Mouse (Mus musculus) erythroblast, adult 5-6 weeks (primary cell): ENCODE data around the gene Cacna1d. TPM values are rescaled to one million over a fixed set of nuclear protein-coding genes. Genes with fewer than 3 reads are reported as not detected.

ENCODE experiments used
- ATAC-seq: replicated peaks from 2 replicates; pipeline ENCODE4 v1.8.0; 2016; ENCODE audit warnings: moderate number of reproducible peaks, mild to moderate bottlenecking, moderate TSS enrichment, inconsistent platforms; ENCODE audit not compliant: poor library complexity, low FRiP score, severe bottlenecking
- total RNA-seq, 2 experiments: library from RNA; stranded (forward) in 1 of 2; stranded (reverse) in 1 of 2; fragments of 150-400 nt in 1 of 2; fragments of 200-764, 138-1000 nt in 1 of 2; gene quantifications; 2 replicates each; pipeline versions ENCODE4 v1.2.3 to v1.2.4; 2015 to 2017; ENCODE audit warnings: low replicate concordance in 2 of 2

Gene Cacna1d
- total RNA-seq, 2 experiments from 2014 or later, result 0.17 TPM; not detected in 1

DNA sequence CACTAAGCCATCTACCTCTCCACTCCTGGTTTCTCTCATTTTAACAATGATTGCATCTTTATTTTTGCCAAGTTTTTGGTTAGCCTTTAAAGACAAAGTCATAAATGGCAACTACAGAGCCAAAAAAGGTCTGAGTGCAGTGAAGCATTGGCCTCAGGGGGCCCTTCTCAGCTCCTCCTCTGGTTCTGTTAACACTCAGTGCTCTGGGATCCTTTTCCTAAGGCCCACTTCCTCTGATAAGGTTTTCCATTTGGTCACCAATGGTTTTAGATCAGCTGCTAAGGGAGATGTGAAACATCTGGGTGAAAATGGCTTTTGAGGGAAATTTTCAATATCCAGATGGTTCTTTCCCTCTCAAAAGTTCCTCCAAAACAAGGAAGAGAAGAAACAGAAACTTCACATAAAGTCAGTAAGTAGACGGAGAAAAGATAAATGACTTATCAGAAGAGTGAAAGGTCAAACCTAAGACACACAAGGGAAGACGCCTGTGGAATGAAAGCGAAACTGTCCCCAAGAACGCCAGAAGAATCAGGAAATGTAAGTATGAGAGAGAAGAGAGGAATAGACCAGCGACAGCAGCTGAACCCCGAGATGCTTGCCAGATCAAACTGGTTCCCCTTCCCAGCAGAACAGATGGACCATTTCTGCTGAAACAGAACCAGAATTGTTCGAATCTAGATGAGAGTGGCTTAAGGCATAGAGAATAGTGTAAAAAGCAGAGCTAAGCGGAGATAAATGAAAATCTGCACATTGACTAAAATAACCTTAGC, 85.6 kb downstream of the Cacna1d start:
- no peak for ATAC-seq

DNA sequence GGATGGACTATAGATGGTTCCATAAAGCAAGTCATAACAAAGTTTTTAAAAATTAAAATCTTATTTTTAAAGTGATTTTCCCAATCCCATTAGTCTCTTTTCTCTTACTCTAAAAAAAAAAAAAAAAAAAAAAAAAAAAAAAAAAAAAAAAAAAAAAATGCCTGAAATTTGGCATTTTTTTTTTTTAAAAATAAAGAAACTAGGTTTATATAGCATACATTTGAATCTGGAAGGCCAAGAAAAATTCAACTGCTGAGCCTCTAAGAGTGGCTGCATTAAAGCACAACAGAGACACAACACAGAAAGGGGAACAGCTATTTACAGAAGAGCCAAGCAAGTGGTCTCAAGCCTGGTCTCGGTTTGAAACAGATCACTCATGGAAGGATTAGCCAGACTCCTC, 112.9 kb downstream of the Cacna1d start:
- ATAC-seq, result no peak

DNA sequence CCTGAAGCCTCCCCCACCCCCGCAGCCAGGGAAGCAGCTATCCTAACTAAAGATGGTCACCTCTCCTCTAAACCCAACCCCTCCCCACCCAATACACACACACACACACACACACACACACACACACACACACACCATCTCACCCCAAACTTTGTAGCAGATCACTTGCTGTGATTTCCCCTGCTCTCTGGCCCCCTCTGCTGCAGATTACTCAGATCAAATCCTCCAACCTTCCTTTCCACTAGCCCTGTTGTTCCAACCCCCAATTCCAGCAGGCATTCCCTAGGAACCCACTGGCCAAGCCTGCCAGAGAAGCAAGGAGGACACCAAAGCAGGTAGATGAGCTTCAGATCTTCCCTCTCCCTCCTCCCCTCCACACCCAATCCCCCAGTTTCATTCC, 118.4 kb downstream of the Cacna1d start:
- ATAC-seq, result no peak

GRCm38 (mm10) chr14:30371070-30371469, 120.2 kb downstream of the Cacna1d start:
- ATAC-seq, result no peak

GRCm38 (mm10) chr14:30367074-30367473, 124.2 kb downstream of the Cacna1d start:
- ATAC-seq, result no peak

DNA sequence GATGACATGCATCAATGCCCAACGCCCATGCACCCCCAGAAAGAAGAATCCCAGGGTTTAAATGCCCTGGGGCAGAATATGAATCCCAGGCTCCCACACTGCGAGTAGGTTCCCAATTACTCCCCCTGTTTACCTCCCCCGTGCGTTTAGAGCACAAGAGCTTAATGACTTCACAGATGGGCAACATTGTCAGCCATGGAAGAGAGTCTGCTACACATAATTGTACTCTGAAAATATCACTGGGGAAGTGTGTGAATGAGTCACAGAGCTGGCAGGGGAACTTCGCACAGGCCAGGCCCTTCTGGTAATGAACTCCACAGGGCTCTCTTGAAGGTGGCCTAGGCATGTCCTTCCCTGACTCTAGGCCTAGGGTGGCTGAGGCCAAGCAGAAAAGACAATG, 125.4 kb downstream of the Cacna1d start:
- ATAC-seq, result no peak

GRCm38 (mm10) chr14:30363487-30364167, 127.6 kb downstream of the Cacna1d start:
- ATAC-seq, result no peak

DNA sequence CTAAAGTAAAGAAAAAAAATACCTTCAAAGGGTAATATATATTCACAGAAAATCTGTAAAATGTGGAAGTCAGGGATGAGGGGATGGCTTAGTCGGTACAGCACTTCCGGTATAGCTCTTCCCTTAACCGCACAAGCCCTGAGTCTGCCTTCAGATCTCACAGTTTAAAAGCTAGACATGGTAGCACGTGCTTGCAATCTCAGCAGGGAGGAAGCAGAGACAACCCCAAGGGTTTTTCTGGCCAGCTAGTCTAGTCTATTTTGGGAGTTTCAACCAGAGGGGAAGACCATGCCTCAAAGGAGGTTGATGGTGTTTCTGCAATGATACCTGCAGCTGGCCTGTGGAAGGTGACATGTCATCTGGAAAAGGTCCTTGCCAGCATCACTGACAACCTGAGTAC, 128.9 kb downstream of the Cacna1d start:
- ATAC-seq, result no peak

DNA sequence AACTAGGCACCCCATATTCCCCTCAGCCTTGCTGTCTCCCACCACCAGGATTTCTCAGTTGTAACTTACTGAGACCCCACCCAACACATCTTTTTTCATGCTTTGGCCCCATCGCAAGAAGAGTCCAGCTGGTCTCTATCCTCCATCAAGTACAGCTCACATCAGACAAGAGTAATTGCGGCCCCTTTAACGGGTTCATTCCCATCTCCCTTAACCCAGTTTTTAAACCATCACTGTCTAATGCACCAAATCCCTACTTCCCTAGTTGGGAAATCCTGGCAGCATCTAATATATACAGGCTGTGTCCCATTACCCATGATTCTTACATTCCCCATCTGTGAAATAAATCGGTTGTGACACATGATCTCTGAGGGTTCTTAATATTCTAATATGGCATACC, 130.8 kb downstream of the Cacna1d start:
- no peak for ATAC-seq

DNA sequence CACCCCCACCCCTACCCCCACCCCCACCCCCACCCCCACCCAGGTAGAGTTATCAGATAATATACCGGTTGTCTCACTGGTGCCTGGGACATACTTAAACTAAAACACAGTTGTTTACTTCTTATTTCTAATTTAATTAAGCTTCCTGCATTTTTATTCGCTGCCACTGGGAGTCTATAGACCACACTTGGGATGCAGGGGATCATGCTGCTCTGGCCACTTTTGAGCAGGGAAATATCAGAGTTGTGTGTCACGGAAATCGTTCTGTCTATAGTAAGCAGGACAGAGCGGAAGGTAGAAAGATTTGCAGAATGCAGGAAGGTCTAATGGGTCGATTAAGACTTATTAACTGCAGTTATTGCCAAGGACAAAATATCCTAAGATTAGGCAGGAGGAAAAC, 131.3 kb downstream of the Cacna1d start:
- ATAC-seq, result no peak

DNA sequence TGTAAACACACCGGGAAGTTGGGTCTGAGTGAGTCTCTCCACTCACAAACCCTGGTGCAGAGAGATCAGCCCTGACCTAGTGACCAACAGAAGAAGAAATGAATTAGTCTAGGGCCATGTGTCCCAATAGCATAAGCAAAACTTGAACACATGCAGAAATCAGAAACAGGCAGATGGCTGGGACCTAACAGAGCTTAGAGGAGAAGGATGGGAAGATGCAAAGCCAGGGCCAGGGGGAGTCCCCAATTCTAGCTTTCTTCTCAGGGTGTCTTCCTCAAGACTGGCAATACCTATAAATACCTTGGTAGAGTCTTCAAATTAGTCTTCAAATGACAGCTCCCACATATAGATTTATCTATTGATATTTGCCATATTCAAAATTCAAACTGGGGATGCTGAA, 133.2 kb downstream of the Cacna1d start:
- ATAC-seq, result no peak

GRCm38 (mm10) chr14:30356456-30356855, 134.8 kb downstream of the Cacna1d start:
- ATAC-seq, result no peak

- no peak for ATAC-seq
These were observed 136.5 kb downstream of the Cacna1d start for GRCm38 (mm10) chr14:30354761-30355160.

- no peak for ATAC-seq
These were observed 137.2 kb downstream of the Cacna1d start for GRCm38 (mm10) chr14:30354127-30354463.

- ATAC-seq, result no peak
These were observed 137.7 kb downstream of the Cacna1d start for GRCm38 (mm10) chr14:30353291-30354126.

GRCm38 (mm10) chr14:30352951-30353270, 138.3 kb downstream of the Cacna1d start:
- ATAC-seq, result no peak

DNA sequence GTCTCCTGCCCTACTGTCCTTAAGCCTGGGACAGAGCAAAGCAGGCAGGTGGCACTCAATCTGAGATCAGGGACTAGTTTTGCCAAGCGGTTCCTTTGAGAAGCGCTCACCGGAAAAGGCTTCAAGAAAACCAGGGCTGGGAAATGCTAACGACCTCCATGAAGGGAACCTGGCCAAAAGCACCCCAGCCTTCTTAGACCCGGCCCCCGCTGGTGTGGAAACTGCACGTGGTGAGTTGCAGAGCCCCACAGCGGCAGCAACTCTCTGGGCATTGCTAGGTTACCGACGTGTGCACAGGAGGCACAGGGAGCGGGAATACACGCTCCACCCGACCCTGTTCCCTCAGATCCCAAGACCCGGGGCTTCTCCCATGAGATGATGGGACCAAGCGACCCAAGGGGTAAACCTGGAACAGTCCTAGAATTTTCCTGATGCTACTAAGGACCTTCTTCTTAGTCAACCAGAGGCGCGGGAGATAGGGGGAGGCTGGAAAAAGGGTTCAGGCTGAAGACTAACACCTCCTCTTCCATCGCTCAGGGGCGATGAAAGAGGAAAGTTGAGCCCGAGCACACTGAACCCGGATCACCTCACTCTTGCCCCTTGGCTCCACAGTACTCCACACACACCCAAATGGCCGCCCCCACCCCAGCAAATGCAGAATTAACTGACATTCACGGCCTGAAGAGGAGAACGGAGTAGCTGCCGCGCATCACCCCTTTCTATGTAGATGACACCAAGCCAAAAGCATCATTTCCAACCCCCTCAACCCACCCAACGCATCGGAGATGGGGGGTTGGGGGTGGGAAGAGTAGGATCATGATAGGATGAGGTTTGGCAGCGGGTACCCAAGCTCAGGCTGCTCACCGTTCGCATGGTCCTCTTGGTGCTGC, 138.9 kb downstream of the Cacna1d start:
- ATAC-seq, result no peak

DNA sequence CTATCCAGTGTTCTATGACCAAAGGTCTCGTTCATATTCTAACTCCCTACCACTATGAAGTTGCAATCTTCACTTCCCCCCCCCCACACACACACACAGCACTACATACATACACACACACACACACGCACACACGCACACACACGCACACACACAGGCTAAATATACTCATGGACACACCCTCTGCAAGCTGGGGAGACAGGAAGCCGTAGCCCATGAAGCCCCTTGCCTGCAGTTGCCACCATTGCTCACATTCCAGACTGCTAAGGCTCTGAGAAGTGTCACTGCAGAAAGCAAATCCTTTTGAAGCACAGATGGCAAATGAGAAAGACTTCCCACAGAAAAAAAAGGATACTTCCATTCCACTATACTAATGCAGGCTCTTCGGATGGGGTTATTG, 141.0 kb downstream of the Cacna1d start:
- ATAC-seq, result no peak

DNA sequence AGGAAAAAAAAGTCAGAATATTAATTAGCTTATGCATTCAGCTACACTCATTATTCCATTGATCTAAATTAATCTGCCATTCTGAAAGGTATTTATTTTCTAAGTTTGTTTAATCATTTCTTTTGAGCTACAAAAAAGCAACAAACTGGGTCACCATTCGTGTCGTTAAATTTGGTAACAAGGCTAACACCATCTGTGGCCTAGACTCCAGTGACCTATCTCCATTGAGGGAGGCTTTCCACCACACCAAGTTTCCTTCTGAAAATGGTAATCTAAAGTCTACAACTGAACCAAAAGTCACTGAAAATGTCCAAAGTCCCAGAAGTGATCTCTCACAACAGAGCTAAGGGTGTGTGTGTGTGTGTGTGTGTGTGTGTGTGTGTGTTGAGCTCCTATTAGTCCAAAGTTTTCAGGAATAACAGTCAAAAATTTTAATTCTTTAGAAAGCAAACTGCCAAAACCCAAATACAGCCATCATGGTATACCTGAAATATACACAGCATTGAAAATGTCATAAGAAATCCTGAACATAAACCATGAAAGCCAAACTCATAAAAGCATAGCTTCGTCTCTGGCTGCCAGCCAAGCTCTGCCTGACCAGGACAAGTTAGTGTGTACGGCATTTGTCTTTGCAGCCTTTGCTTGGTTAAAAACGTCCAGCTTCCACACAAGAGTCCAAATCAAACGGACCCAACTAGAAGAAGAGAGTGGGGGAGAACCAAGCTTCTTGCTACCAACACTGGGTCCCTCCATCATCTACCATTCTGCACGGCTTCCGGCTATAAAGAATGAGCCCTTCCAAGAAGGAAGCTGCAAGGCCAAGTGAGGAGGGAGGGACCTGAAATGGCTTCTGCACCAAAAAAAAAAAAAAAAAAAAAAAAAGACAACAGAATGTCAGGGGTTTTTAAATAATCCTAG, 146.0 kb downstream of the Cacna1d start:
- ATAC-seq, result no peak
